Mouse (Mus musculus): ENCODE results near the gene Syce1l. TPM values are rescaled to one million over a fixed set of nuclear protein-coding genes. Genes with fewer than 3 reads are reported as not detected.

Syce1l gene
- not detected in 2 replicates for polyA plus RNA-seq (2012; ENCODE audit: insufficient read depth, insufficient read length, missing spikeins)

DNA sequence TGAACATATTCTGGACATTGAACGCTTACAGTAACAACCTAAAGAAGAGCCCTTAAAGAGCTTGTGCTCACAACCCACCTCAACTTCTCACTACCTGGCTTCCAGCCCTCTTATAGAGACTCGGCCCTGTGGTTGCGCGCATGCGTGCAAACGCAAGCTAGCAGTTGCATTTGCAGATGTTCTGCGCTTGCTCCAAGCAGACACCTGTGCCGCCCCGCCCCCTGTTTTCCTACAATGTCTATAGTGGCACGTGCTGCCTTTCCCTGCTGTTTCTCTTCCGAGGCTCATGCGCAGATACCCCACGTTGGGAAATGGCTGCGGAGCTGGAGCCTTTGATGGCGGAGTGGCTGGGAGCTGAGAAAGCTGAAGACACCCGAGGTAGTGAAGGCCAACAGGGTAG lies at the start of gene Syce1l:
TSS of gene Syce1l (plus strand) at position 288 of the 400 bp plus-strand sequence.
- Histone ChIP-seq H3K4me1 (ENCODE audit: control insufficient read depth, insufficient read depth, low read length) (peaks cover 3% of the 10 kb centered on the region; the same call in 1 of the 2 replicates), H3K27ac (ENCODE audit: insufficient read depth, low read depth, low read length) (no peak within 1 kb of the TSS), H3K4me3 (ENCODE audit: insufficient read depth, low read length) (no peak within 1 kb of the TSS)
- TF ChIP-seq CTCF (IDR thresholded peaks at IDR 0.05; ENCODE audit: low read depth, low read length) (no peak), POLR2A (IDR thresholded peaks at IDR 0.05; ENCODE audit: borderline replicate concordance, low read depth, low read length) (no peak)

DNA sequence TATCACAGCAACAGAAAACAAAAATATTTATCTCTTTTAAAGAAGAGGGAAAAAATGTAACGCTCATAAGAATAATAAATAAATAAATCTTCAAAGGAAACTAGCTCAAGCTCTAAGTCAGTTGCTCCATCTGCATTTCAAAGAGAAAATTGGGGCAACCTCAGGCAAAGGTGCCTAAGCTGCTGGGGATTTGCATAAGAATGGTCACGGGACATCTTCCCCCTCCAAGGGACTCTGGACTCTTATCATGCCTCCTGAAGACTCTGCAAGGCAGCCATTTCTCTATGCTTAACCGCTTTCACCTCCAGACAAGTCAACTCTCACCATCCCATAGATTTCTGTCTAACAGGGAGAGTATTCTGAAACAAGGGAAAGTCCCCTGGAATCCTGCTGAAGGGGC lies 44.6 kb upstream of the Syce1l start:
- Histone ChIP-seq H3K4me3 (ENCODE audit: insufficient read depth, low read length) (no peak overlapping the region), H3K27ac (ENCODE audit: insufficient read depth, low read depth, low read length) (no peak overlapping the region), H3K4me1 (ENCODE audit: control insufficient read depth, insufficient read depth, low read length) (no peaks in the 10 kb centered on the region)
- TF ChIP-seq CTCF (IDR thresholded peaks at IDR 0.05; ENCODE audit: low read depth, low read length) (no peak), POLR2A (IDR thresholded peaks at IDR 0.05; ENCODE audit: borderline replicate concordance, low read depth, low read length) (no peak)

DNA sequence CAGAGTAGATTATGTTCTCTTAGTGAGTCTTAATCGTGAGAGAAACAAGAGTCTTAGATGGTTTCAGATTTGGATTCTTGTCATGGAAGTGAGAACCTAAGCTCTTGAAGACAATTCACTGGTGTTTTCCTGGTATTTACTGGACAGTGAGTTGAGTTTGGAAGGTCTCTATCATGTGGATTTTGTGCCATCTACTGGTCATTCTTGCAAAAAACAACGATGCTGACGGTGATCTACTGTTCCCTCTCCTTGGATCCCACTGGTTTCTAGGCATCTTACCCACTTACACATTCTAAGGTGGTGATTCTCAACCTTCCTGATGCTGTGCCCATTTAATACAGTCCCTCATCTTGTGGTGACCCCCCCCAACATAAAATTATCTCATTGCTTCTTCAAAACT lies 10.4 kb upstream of the Syce1l start:
- Histone ChIP-seq H3K4me3 (ENCODE audit: insufficient read depth, low read length) (no peak overlapping the region), H3K4me1 (ENCODE audit: control insufficient read depth, insufficient read depth, low read length) (peaks cover 6% of the 10 kb centered on the region)

DNA sequence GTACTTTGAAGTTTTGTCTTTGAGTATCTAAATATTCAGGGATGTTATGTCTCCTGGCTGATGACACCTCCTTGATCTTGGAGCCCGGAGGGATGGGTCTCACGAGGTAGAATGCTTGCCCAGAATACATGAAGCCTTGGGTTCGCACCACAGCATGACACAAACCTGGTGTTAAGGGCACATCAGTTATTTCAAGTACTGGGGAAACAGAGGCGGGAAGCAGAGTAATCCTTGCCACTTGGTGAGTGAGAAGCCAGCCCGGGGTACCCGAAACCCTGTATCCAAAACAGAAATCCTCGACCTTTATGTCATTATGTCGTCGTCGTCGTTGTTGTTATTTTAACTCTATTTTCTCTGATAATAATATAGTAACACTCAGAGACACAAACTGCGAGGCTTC lies 8.9 kb upstream of the Syce1l start:
- Histone ChIP-seq H3K27ac (ENCODE audit: insufficient read depth, low read depth, low read length) (no peak overlapping the region), H3K4me1 (ENCODE audit: control insufficient read depth, insufficient read depth, low read length) (peaks cover 6% of the 10 kb centered on the region), H3K4me3 (ENCODE audit: insufficient read depth, low read length) (peak overlapping the region; percentile 84; the same call in 1 of the 2 replicates)
- TF ChIP-seq POLR2A (IDR thresholded peaks at IDR 0.05; ENCODE audit: borderline replicate concordance, low read depth, low read length), result no peak
- TF ChIP-seq CTCF (IDR thresholded peaks at IDR 0.05; ENCODE audit: low read depth, low read length), result no peak

More for the DNA sequence above, 10.4 kb upstream of the Syce1l start:
- no peak for TF ChIP-seq CTCF (IDR thresholded peaks at IDR 0.05; ENCODE audit: low read depth, low read length)
- TF ChIP-seq POLR2A (IDR thresholded peaks at IDR 0.05; ENCODE audit: borderline replicate concordance, low read depth, low read length), result no peak
- H3K27ac ChIP-seq (ENCODE audit: insufficient read depth, low read depth, low read length), result no peak overlapping the region

DNA sequence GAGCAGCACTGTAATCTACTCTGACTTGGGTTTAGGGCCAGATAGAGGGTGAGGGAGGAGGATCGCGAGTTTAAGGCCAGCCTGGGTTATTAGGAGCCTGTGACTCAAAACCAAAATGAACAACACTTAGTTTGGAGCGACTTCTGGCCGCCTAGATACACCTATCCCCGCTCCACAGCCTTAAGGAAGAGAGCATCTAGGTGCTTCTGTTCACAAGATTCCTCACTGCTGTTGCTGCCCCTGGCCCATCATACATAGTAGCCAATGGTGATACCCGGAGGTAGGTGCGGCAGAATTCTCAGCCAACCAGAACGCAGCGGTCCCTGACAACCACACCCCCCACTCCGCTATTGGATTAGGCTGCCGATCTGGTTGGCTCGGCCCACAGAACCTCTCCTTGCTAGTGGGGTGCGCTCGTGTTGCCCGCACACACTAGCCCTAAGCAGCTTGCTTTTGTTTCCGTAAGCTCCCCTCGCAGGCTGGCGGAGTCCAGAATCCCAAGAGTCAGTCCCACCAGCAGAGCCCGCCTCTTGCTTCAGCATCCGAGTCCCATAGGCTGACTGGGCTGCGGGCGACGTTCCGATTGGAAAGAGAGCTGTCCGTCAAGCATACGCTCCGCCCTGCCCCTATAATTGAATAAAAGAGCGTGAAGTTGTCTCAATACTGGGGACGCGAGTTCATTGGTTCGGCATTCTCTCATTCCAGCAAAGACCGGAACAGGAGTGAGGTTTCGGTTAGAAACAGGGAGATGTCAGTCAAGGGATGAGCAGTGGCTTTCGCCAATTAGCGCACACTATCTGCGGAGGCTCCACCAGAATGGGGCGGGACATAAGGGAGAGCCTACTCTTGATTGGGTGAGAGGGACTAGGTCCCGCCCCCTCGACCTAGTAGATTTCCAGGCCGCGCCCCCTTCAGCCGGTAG lies 8.1 kb upstream of the Syce1l start, which contains the start of gene Mon1b:
TSS of gene Mon1b (plus strand) at position 918 of the 922 bp plus-strand sequence.
- Histone ChIP-seq H3K4me1 (ENCODE audit: control insufficient read depth, insufficient read depth, low read length) (peaks cover 6% of the 10 kb centered on the region), H3K27ac (ENCODE audit: insufficient read depth, low read depth, low read length) (peak within 1 kb of the TSS; percentile 94), H3K4me3 (ENCODE audit: insufficient read depth, low read length) (peak within 1 kb of the TSS; percentile 84)
- TF ChIP-seq CTCF (IDR thresholded peaks at IDR 0.05; ENCODE audit: low read depth, low read length) (no peak), POLR2A (IDR thresholded peaks at IDR 0.05; ENCODE audit: borderline replicate concordance, low read depth, low read length) (0 out of 2 replicates have a peak, but pooled peaks have one; percentile 45)

DNA sequence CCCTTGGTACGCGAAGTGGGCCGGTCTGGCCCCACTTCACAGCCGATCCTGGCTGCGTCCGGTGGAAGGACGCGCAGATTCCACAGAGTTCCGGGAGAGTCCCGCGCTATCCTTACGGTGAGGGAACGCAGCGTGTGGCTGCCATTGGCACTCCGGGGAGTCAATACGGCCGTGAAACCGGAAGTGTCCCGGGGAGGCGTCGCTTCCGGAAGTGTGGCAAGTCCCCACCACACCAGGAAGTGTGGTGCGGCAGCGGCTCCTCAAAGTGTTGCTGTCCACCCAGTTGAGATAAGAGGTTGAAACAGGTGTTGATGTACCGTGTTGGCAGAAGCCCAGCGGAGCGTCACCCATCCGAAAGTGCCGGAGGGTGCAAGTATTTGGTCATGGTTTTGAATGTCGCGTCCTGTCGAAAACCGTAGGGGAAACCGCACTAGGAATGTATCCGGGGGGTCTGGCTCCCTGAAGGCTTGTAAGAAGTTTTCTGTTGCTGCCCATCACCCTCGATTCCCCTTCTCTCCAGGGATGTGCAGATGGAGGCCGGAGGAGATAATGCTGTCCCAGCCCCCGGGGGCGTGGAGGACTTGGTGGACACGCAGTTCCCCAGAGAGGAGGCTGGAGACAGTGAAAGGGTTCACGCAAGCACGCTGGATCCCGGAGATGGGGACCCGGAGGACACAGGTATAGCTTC lies 7.3 kb upstream of the Syce1l start:
- peak overlapping the region; percentile 94 for H3K27ac ChIP-seq (ENCODE audit: insufficient read depth, low read depth, low read length)
- H3K4me1 ChIP-seq (ENCODE audit: control insufficient read depth, insufficient read depth, low read length), result peaks cover 6% of the 10 kb centered on the region
- no peak for TF ChIP-seq CTCF (IDR thresholded peaks at IDR 0.05; ENCODE audit: low read depth, low read length)
- no peak for TF ChIP-seq POLR2A (IDR thresholded peaks at IDR 0.05; ENCODE audit: borderline replicate concordance, low read depth, low read length)
- H3K4me3 ChIP-seq (ENCODE audit: insufficient read depth, low read length), result peak overlapping the region; percentile 84

DNA sequence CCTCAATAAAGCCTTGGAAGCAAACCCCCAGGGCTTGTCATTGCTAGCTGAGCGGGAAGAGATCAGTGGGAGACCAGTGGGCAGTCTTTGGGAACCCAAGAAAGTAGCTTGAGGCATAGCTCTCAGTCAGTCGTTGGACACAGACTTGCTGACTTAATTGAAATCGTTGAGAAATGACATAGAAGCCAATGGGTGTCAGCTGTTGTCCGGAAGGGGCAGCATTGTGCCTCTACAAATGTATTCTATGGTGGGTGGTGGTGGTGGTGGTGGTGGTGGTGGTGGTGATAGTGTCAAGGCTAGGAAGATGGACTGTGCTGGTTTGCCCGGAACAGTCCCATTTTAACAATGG lies 6.8 kb upstream of the Syce1l start:
- Histone ChIP-seq H3K4me1 (ENCODE audit: control insufficient read depth, insufficient read depth, low read length) (peaks cover 6% of the 10 kb centered on the region), H3K4me3 (ENCODE audit: insufficient read depth, low read length) (peak overlapping the region; percentile 84), H3K27ac (ENCODE audit: insufficient read depth, low read depth, low read length) (no peak overlapping the region)
- TF ChIP-seq POLR2A (IDR thresholded peaks at IDR 0.05; ENCODE audit: borderline replicate concordance, low read depth, low read length), result no peak
- TF ChIP-seq CTCF (IDR thresholded peaks at IDR 0.05; ENCODE audit: low read depth, low read length), result no peak

DNA sequence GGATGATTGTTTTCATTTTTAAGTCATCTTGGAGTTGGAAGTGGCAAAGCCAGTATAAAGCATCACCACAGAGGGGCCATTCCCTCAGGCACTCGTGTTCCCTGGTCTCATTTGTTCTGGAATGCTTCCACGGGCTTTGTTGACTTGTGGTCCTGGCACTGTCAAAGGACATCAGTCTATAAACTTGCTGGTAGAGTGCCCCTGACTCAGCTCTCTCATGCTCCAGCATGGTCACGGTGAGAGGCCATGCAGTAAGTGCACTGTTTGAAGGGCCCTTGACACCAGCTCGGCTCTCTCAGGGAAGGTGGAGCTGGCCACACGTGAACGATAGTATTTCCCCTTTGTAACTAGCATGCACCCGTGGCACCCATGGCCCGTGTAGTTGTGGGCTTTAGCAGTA lies 2.7 kb upstream of the Syce1l start:
- TF ChIP-seq CTCF (IDR thresholded peaks at IDR 0.05; ENCODE audit: low read depth, low read length) (no peak), POLR2A (IDR thresholded peaks at IDR 0.05; ENCODE audit: borderline replicate concordance, low read depth, low read length) (no peak)
- Histone ChIP-seq H3K4me1 (ENCODE audit: control insufficient read depth, insufficient read depth, low read length) (peaks cover 6% of the 10 kb centered on the region; the same call in 1 of the 2 replicates), H3K4me3 (ENCODE audit: insufficient read depth, low read length) (no peak overlapping the region), H3K27ac (ENCODE audit: insufficient read depth, low read depth, low read length) (no peak overlapping the region)

DNA sequence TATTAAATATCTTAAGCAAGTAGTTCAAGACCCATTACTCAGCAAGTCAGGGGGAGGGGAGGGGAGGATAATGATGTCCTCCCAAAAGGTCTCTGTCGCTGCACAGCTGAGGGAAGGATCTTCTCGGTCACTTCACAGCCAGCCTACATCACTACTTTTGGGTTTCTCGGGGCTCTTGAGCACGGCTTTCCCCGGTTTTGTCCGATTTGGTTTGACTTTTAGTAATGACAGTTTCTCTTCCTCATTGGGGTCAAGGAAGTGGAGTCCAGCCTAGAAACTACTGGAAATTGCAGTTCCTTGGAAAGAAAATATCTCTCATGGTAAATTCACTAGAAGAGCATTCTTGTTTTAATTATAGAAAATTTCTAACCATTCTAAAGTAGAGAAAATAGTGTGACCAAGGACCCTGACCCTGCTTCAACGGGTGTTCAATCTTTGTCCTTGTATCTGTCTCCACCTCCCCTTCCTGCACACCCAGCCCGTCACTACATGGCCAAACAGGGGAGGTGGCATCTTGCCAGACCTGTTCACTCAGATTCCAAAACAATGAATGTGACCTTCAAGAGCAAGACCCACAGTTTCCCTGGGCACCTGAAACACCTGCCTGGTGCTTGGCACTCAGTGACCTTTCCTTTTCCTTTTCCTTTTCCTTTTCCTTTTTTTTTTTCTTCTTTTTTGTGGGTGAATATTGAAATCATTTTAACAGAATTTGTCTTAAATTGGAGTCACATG lies 632 bp downstream of the Syce1l start:
- H3K4me3 ChIP-seq (ENCODE audit: insufficient read depth, low read length), result no peak overlapping the region
- peaks cover 3% of the 10 kb centered on the region; the same call in 1 of the 2 replicates for H3K4me1 ChIP-seq (ENCODE audit: control insufficient read depth, insufficient read depth, low read length)
- H3K27ac ChIP-seq (ENCODE audit: insufficient read depth, low read depth, low read length), result no peak overlapping the region
- TF ChIP-seq POLR2A (IDR thresholded peaks at IDR 0.05; ENCODE audit: borderline replicate concordance, low read depth, low read length), result no peak
- no peak for TF ChIP-seq CTCF (IDR thresholded peaks at IDR 0.05; ENCODE audit: low read depth, low read length)

Measured in bone marrow macrophage, adult 2 months (primary cell).